Mouse (Mus musculus) layer of hippocampus, adult 8-10 months (tissue): Measurements from ENCODE around the gene Zfp275. TPM values are rescaled to one million over a fixed set of nuclear protein-coding genes. Genes with fewer than 3 reads are reported as not detected.

Experiments
- total RNA-seq, 4 experiments: library from RNA; stranded (reverse); gene quantifications; 2 replicates each; pipeline ENCODE4 v1.2.4; 2022

Gene Zfp275
- total RNA-seq, 4 experiments from 2014 or later, result 11.6 to 13.9 (median 12.9) TPM

Other genes starting within 250 kb of the Zfp275 start
- 1 to 10 TPM in 2 of 4 experiments, under 1 TPM in 2; 0.45 to 7.2 (median 1.5) TPM for gene Xlr3a, start 245.5 kb upstream of the Zfp275 start, total RNA-seq
- 1 to 10 TPM; 1.3 to 2.5 (median 1.7) TPM for gene Gm14685, start 225.6 kb upstream of the Zfp275 start, total RNA-seq
- gene Xlr5b, start 193.8 kb upstream of the Zfp275 start, total RNA-seq, result not detected
- 1 to 10 TPM; 1.4 to 2.6 (median 1.8) TPM for gene DXBay18, start 193.2 kb upstream of the Zfp275 start, total RNA-seq
- gene Spin2d, start 165.6 kb upstream of the Zfp275 start, total RNA-seq, result not detected
- gene Xlr3b, start 150.4 kb upstream of the Zfp275 start, total RNA-seq, result 10 to 100 TPM in 2 of 4 experiments, 1 to 10 TPM in 1, under 1 TPM in 1; 0.30 to 13.5 (median 6.2) TPM
- gene Xlr4b, start 128.3 kb upstream of the Zfp275 start, total RNA-seq, result 1 to 10 TPM in 2 of 4 experiments, under 1 TPM in 1, not detected in 1; 0.41 to 2.6 (median 1.9) TPM
- gene F8a, start 114.3 kb upstream of the Zfp275 start, total RNA-seq, result 10 to 100 TPM; 12.3 to 14.4 (median 12.6) TPM
- gene Xlr4c, start 99.5 kb upstream of the Zfp275 start, total RNA-seq, result not detected
- under 1 TPM in 1 of 4 experiments, not detected in 3; 0.30 TPM for gene Xlr3c, start 77.2 kb upstream of the Zfp275 start, total RNA-seq
- gene Xlr5a, start 49.6 kb upstream of the Zfp275 start, total RNA-seq, result not detected
- not detected for gene Xlr5c, start 49.6 kb upstream of the Zfp275 start, total RNA-seq
- not detected for gene Gm45015, start 5.8 kb upstream of the Zfp275 start, total RNA-seq
- not detected for gene Gm18336, start 56.1 kb downstream of the Zfp275 start, total RNA-seq
- 1 to 10 TPM; 1.5 to 4.3 (median 2.1) TPM for gene Zfp92, start 68.5 kb downstream of the Zfp275 start, total RNA-seq
- not detected for gene Trex2, start 92.7 kb downstream of the Zfp275 start, total RNA-seq
- gene Haus7, start 116.4 kb downstream of the Zfp275 start, total RNA-seq, result 10 to 100 TPM in 3 of 4 experiments, 1 to 10 TPM in 1; 8.5 to 12.8 (median 11.0) TPM
- gene Bgn, start 141.0 kb downstream of the Zfp275 start, total RNA-seq, result 10 to 100 TPM; 15.7 to 23.0 (median 21.3) TPM
- gene Atp2b3, start 160.5 kb downstream of the Zfp275 start, total RNA-seq, result 100 to 1,000 TPM; 136 to 147 (median 141) TPM